32 mouse cellular contexts compared by ENCODE assay signal in the genomic region with DNA sequence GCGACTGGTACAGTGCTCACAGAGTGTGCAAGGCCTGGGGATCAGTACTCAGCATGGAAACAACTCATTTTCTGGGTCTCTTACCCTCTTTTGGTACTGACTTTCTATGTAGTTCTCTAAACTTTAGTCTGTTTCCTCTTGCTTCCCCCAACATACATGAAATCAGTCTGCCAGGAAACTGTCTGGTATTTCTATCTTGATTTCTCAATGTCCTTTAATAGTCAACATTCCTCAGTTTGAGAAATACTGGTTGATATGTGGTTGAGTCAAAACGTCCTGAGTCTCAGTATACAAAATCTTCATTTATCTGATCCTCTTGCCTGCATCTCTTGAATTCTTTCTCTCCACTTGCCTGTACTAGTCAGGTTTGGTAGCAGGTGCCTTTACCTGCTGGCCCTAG. TPM values are rescaled to one million over a fixed set of nuclear protein-coding genes. Genes with fewer than 3 reads are reported as not detected.
"Had no signal": no experiment of that assay in that cellular context is flagged by ENCODE, and none has a peak within 500 bp of the region (broad histone marks: within the 10 kb centered on the region; RNA-seq: fewer than 3 reads in every experiment).

No protein-coding gene starts in this region.

- H3K4me3 ChIP-seq: embryonic facial prominence, embryonic 10.5 days; embryonic facial prominence, embryonic 12.5 days; embryonic facial prominence, embryonic 13.5 days; embryonic facial prominence, embryonic 15.5 days; erythroblast, embryonic 14.5 days; forebrain, embryonic 10.5 days; forebrain, embryonic 12.5 days; forebrain, embryonic 13.5 days; forebrain, embryonic 15.5 days; gastrocnemius, adult 2 months; heart, adult 2 months had no signal

- H3K4me1 ChIP-seq: embryonic facial prominence, embryonic 10.5 days; embryonic facial prominence, embryonic 12.5 days; embryonic facial prominence, embryonic 13.5 days; embryonic facial prominence, embryonic 15.5 days; forebrain, embryonic 10.5 days; forebrain, embryonic 12.5 days; forebrain, embryonic 13.5 days; forebrain, embryonic 15.5 days had no signal

- H3K27ac ChIP-seq: embryonic facial prominence, embryonic 10.5 days; embryonic facial prominence, embryonic 12.5 days; embryonic facial prominence, embryonic 13.5 days; embryonic facial prominence, embryonic 15.5 days; forebrain, embryonic 10.5 days; forebrain, embryonic 12.5 days; forebrain, embryonic 13.5 days; forebrain, embryonic 15.5 days; gastrocnemius, adult 2 months; heart, adult 2 months had no signal

- DNase-seq: cerebellum, adult 8-10 months; cerebellum, adult 9-10 months; cerebellum, adult 9-11 months; cerebellum, postnatal 10 days; cerebellum, postnatal 14 days; cerebellum, postnatal 25 days; cerebellum, postnatal 36 days; embryo, embryonic 11 days; forebrain, postnatal 0 days; gastrocnemius, adult 2 months; gastrocnemius, postnatal 10 days; gastrocnemius, postnatal 14 days; gastrocnemius, postnatal 25 days; gastrocnemius, postnatal 36 days; heart, adult 11 months; heart, adult 18-20 months; heart, adult 2 months had no signal

- H3K27me3 ChIP-seq: embryonic facial prominence, embryonic 12.5 days; embryonic facial prominence, embryonic 13.5 days; embryonic facial prominence, embryonic 15.5 days; forebrain, embryonic 12.5 days; forebrain, embryonic 13.5 days; forebrain, embryonic 15.5 days had no signal

- ATAC-seq: forebrain, embryonic 13.5 days; forebrain, embryonic 14.5 days; forebrain, embryonic 15.5 days; forebrain, embryonic 16.5 days; forebrain, postnatal 0 days had no signal

- H3K9me3 ChIP-seq: embryonic facial prominence, embryonic 10.5 days; embryonic facial prominence, embryonic 12.5 days; embryonic facial prominence, embryonic 13.5 days; embryonic facial prominence, embryonic 15.5 days; forebrain, embryonic 10.5 days; forebrain, embryonic 12.5 days; forebrain, embryonic 13.5 days; forebrain, embryonic 15.5 days had no signal

- H3K4me2 ChIP-seq: embryonic facial prominence, embryonic 12.5 days; embryonic facial prominence, embryonic 13.5 days; embryonic facial prominence, embryonic 15.5 days; forebrain, embryonic 12.5 days; forebrain, embryonic 13.5 days; forebrain, embryonic 15.5 days had no signal

- H3K9ac ChIP-seq: embryonic facial prominence, embryonic 12.5 days; embryonic facial prominence, embryonic 13.5 days; embryonic facial prominence, embryonic 15.5 days; forebrain, embryonic 12.5 days; forebrain, embryonic 13.5 days; forebrain, embryonic 15.5 days; forebrain, postnatal 0 days had no signal

RNA-seq across cellular contexts. Expression of gene Gm49321, which starts 2.9 kb away (rescaled TPM):
- total RNA-seq: common myeloid progenitor, adult 5-6 weeks; forebrain, postnatal 0 days had no signal
- polyA plus RNA-seq: cortical plate, adult 2 months; erythroblast, embryonic 14.5 days; frontal cortex, adult 2 months; gonadal fat pad, adult 2 months; heart, adult 2 months had no signal
